Mouse (Mus musculus): Measurements from ENCODE around the gene Diaph3. TPM values are rescaled to one million over a fixed set of nuclear protein-coding genes. Genes with fewer than 3 reads are reported as not detected.

Diaph3 gene
- total and polyA plus RNA-seq, 2 experiments, result 0.18 TPM; not detected in 1

GRCm38 (mm10) chr14:87123091-87123490 is 17.9 kb downstream of the Diaph3 start:
- TF ChIP-seq POLR2A (IDR thresholded peaks at IDR 0.05; ENCODE audit: extremely low read depth, insufficient read depth, low read length) (no peak), CTCF (IDR thresholded peaks at IDR 0.05; ENCODE audit: low read depth, low read length) (no peak)
- Histone ChIP-seq H3K4me1 (ENCODE audit: control insufficient read depth, insufficient read depth, low read length) (no peaks in the 10 kb centered on the region), H3K27me3 (ENCODE audit: control insufficient read depth, insufficient read depth, low read length) (no peaks in the 10 kb centered on the region), H3K4me3 (ENCODE audit: insufficient read depth, low read depth, low read length) (no peak overlapping the region), H3K9ac (ENCODE audit: low read depth, low read length) (no peak overlapping the region), H3K79me2 (ENCODE audit: control insufficient read depth, insufficient read depth, low read length) (no peaks in the 10 kb centered on the region), H3K36me3 (ENCODE audit: control insufficient read depth, insufficient read depth, low read length) (no peaks in the 10 kb centered on the region), H3K27ac (replicated peaks; ENCODE audit: insufficient read depth, low read depth, low read length) (no peak overlapping the region)
- DNase-seq (ENCODE audit: extremely low read depth, low read depth, low spot score), result no peak
- WGBS, result 95% methylated on average over 15 of the region's 15 CpGs

- Histone ChIP-seq H3K4me1 (ENCODE audit: control insufficient read depth, insufficient read depth, low read length) (no peaks in the 10 kb centered on the region), H3K36me3 (ENCODE audit: control insufficient read depth, insufficient read depth, low read length) (no peaks in the 10 kb centered on the region), H3K27ac (replicated peaks; ENCODE audit: insufficient read depth, low read depth, low read length) (no peak overlapping the region), H3K27me3 (ENCODE audit: control insufficient read depth, insufficient read depth, low read length) (no peaks in the 10 kb centered on the region), H3K9ac (ENCODE audit: low read depth, low read length) (no peak overlapping the region), H3K79me2 (ENCODE audit: control insufficient read depth, insufficient read depth, low read length) (no peaks in the 10 kb centered on the region), H3K4me3 (ENCODE audit: insufficient read depth, low read depth, low read length) (no peak overlapping the region)
- WGBS, result 76% methylated on average over 6 of the region's 6 CpGs
- DNase-seq (ENCODE audit: extremely low read depth, low read depth, low spot score), result no peak
- TF ChIP-seq POLR2A (IDR thresholded peaks at IDR 0.05; ENCODE audit: extremely low read depth, insufficient read depth, low read length) (no peak), CTCF (IDR thresholded peaks at IDR 0.05; ENCODE audit: low read depth, low read length) (no peak)
Observed at GRCm38 (mm10) chr14:87121868-87122267, 19.2 kb downstream of the Diaph3 start.

- TF ChIP-seq CTCF (IDR thresholded peaks at IDR 0.05; ENCODE audit: low read depth, low read length), result no peak
- TF ChIP-seq POLR2A (IDR thresholded peaks at IDR 0.05; ENCODE audit: extremely low read depth, insufficient read depth, low read length), result no peak
- 57% methylated on average over 2 of the region's 2 CpGs for WGBS
- no peak overlapping the region for H3K27ac ChIP-seq (replicated peaks; ENCODE audit: insufficient read depth, low read depth, low read length)
- DNase-seq (ENCODE audit: extremely low read depth, low read depth, low spot score), result no peak
- H3K27me3 ChIP-seq (ENCODE audit: control insufficient read depth, insufficient read depth, low read length), result no peaks in the 10 kb centered on the region
- no peaks in the 10 kb centered on the region for H3K79me2 ChIP-seq (ENCODE audit: control insufficient read depth, insufficient read depth, low read length)
- no peak overlapping the region for H3K9ac ChIP-seq (ENCODE audit: low read depth, low read length)
- no peak overlapping the region for H3K4me3 ChIP-seq (ENCODE audit: insufficient read depth, low read depth, low read length)
- no peaks in the 10 kb centered on the region for H3K4me1 ChIP-seq (ENCODE audit: control insufficient read depth, insufficient read depth, low read length)
- no peaks in the 10 kb centered on the region for H3K36me3 ChIP-seq (ENCODE audit: control insufficient read depth, insufficient read depth, low read length)
Observed at GRCm38 (mm10) chr14:87110634-87111033, 30.4 kb downstream of the Diaph3 start.

GRCm38 (mm10) chr14:87099380-87100088 is 41.5 kb downstream of the Diaph3 start:
- no peaks in the 10 kb centered on the region for H3K27me3 ChIP-seq (ENCODE audit: control insufficient read depth, insufficient read depth, low read length)
- H3K9ac ChIP-seq (ENCODE audit: low read depth, low read length), result no peak overlapping the region
- no peaks in the 10 kb centered on the region for H3K4me1 ChIP-seq (ENCODE audit: control insufficient read depth, insufficient read depth, low read length)
- H3K36me3 ChIP-seq (ENCODE audit: control insufficient read depth, insufficient read depth, low read length), result no peaks in the 10 kb centered on the region
- H3K4me3 ChIP-seq (ENCODE audit: insufficient read depth, low read depth, low read length), result no peak overlapping the region
- H3K27ac ChIP-seq (replicated peaks; ENCODE audit: insufficient read depth, low read depth, low read length), result no peak overlapping the region
- 88% methylated on average over 1 of the region's 1 CpGs for WGBS
- TF ChIP-seq CTCF (IDR thresholded peaks at IDR 0.05; ENCODE audit: low read depth, low read length) (no peak), POLR2A (IDR thresholded peaks at IDR 0.05; ENCODE audit: extremely low read depth, insufficient read depth, low read length) (no peak)
- H3K79me2 ChIP-seq (ENCODE audit: control insufficient read depth, insufficient read depth, low read length), result no peaks in the 10 kb centered on the region
- DNase-seq (ENCODE audit: extremely low read depth, low read depth, low spot score), result no peak

GRCm38 (mm10) chr14:87098093-87098492 is 42.9 kb downstream of the Diaph3 start:
- H3K27ac ChIP-seq (replicated peaks; ENCODE audit: insufficient read depth, low read depth, low read length), result no peak overlapping the region
- no peaks in the 10 kb centered on the region for H3K27me3 ChIP-seq (ENCODE audit: control insufficient read depth, insufficient read depth, low read length)
- H3K79me2 ChIP-seq (ENCODE audit: control insufficient read depth, insufficient read depth, low read length), result no peaks in the 10 kb centered on the region
- WGBS, result 88% methylated on average over 2 of the region's 2 CpGs
- no peak overlapping the region for H3K4me3 ChIP-seq (ENCODE audit: insufficient read depth, low read depth, low read length)
- no peaks in the 10 kb centered on the region for H3K4me1 ChIP-seq (ENCODE audit: control insufficient read depth, insufficient read depth, low read length)
- no peaks in the 10 kb centered on the region for H3K36me3 ChIP-seq (ENCODE audit: control insufficient read depth, insufficient read depth, low read length)
- no peak for DNase-seq (ENCODE audit: extremely low read depth, low read depth, low spot score)
- TF ChIP-seq CTCF (IDR thresholded peaks at IDR 0.05; ENCODE audit: low read depth, low read length) (no peak), POLR2A (IDR thresholded peaks at IDR 0.05; ENCODE audit: extremely low read depth, insufficient read depth, low read length) (no peak)
- no peak overlapping the region for H3K9ac ChIP-seq (ENCODE audit: low read depth, low read length)

GRCm38 (mm10) chr14:87091522-87091921 is 49.5 kb downstream of the Diaph3 start:
- H3K4me3 ChIP-seq (ENCODE audit: insufficient read depth, low read depth, low read length), result no peak overlapping the region
- H3K27me3 ChIP-seq (ENCODE audit: control insufficient read depth, insufficient read depth, low read length), result no peaks in the 10 kb centered on the region
- H3K27ac ChIP-seq (replicated peaks; ENCODE audit: insufficient read depth, low read depth, low read length), result no peak overlapping the region
- no peak overlapping the region for H3K9ac ChIP-seq (ENCODE audit: low read depth, low read length)
- H3K79me2 ChIP-seq (ENCODE audit: control insufficient read depth, insufficient read depth, low read length), result no peaks in the 10 kb centered on the region
- no peak for TF ChIP-seq POLR2A (IDR thresholded peaks at IDR 0.05; ENCODE audit: extremely low read depth, insufficient read depth, low read length)
- no peak for TF ChIP-seq CTCF (IDR thresholded peaks at IDR 0.05; ENCODE audit: low read depth, low read length)
- no peaks in the 10 kb centered on the region for H3K4me1 ChIP-seq (ENCODE audit: control insufficient read depth, insufficient read depth, low read length)
- DNase-seq (ENCODE audit: extremely low read depth, low read depth, low spot score), result no peak
- over 99% methylated on average over 3 of the region's 3 CpGs for WGBS
- H3K36me3 ChIP-seq (ENCODE audit: control insufficient read depth, insufficient read depth, low read length), result no peaks in the 10 kb centered on the region

Data from liver, adult 2 months (tissue).